In the genomic region with DNA sequence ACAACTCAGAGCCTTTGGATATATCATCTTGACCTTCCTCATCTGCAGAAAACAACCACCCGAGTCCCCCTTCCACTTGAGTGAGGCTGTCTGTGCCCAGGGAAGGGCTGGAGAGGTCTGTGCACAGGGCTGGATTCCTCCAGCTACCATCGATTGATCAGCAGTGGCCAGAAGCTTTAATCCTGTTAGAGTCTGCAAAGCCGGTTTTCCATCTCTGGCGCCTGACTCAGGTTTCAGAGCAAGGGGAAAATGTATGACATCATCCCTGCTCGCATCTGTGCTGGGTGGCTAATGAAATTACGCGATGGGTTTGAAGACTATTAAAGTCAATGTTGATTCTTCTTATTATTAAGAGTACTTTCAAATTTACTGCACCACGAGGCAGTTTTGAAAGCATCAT, we compare ENCODE assay signal across 10 mouse cellular contexts.
DNase-seq lines count a peak whose midpoint lies in the region; ATAC-seq lines count a peak whose summit lies in the region.
"Had no signal": no experiment of that assay in that cellular context is flagged by ENCODE, and none has a peak within 500 bp of the region (broad histone marks: within the 10 kb centered on the region; RNA-seq: fewer than 3 reads in every experiment).

No protein-coding gene starts in this region.

- WGBS in kidney, embryonic 14.5 days: 63% methylated on average over 8 of the region's 8 CpGs
- WGBS in kidney, embryonic 15.5 days: 65% methylated on average over 8 of the region's 8 CpGs
- 29% methylated on average over 8 of the region's 8 CpGs for WGBS in embryonic facial prominence, embryonic 12.5 days
- 27% methylated on average over 8 of the region's 8 CpGs for WGBS in limb, embryonic 13.5 days
- 45% methylated on average over 8 of the region's 8 CpGs for WGBS in stomach, embryonic 15.5 days

- H3K36me3 ChIP-seq in kidney, embryonic 14.5 days (ENCODE audit: control insufficient read depth, insufficient read depth, low read length): no peaks in the 10 kb centered on the region
- H3K36me3 ChIP-seq in kidney, embryonic 15.5 days: no peaks in the 10 kb centered on the region
- no peaks in the 10 kb centered on the region for H3K36me3 ChIP-seq in embryonic facial prominence, embryonic 12.5 days
- no peaks in the 10 kb centered on the region for H3K36me3 ChIP-seq in limb, embryonic 13.5 days
- no peaks in the 10 kb centered on the region for H3K36me3 ChIP-seq in stomach, embryonic 15.5 days

- H3K9ac ChIP-seq in kidney, embryonic 14.5 days (ENCODE audit: low read depth, low read length): no peak overlapping the region
- H3K9ac ChIP-seq in kidney, embryonic 15.5 days: no peak overlapping the region
- no peak overlapping the region for H3K9ac ChIP-seq in embryonic facial prominence, embryonic 12.5 days
- no peak overlapping the region for H3K9ac ChIP-seq in limb, embryonic 13.5 days
- H3K9ac ChIP-seq in stomach, embryonic 15.5 days: no peak overlapping the region
- H3K9ac ChIP-seq: liver, embryonic 14.5 days had no signal

- H3K4me1 ChIP-seq in kidney, embryonic 14.5 days (ENCODE audit: control insufficient read depth, insufficient read depth, low read length): no peaks in the 10 kb centered on the region
- 0 out of 2 replicates have a peak, but pooled peaks cover 2% of the 10 kb centered on the region for H3K4me1 ChIP-seq in kidney, embryonic 15.5 days
- H3K4me1 ChIP-seq in embryonic facial prominence, embryonic 12.5 days: peaks cover 6% of the 10 kb centered on the region
- peaks cover 24% of the 10 kb centered on the region for H3K4me1 ChIP-seq in limb, embryonic 13.5 days
- no peaks in the 10 kb centered on the region for H3K4me1 ChIP-seq in stomach, embryonic 15.5 days

- H3K27ac ChIP-seq in kidney, embryonic 14.5 days (ENCODE audit: low read depth, low read length): no peak overlapping the region
- H3K27ac ChIP-seq in kidney, embryonic 15.5 days: no peak overlapping the region
- no peak overlapping the region for H3K27ac ChIP-seq in embryonic facial prominence, embryonic 12.5 days
- H3K27ac ChIP-seq in limb, embryonic 13.5 days: peak overlapping the region; percentile 23; the same call in 1 of the 2 replicates
- no peak overlapping the region for H3K27ac ChIP-seq in stomach, embryonic 15.5 days
- H3K27ac ChIP-seq: liver, embryonic 14.5 days had no signal

- H3K27me3 ChIP-seq in kidney, embryonic 14.5 days (ENCODE audit: control insufficient read depth, insufficient read depth, low read length): no peaks in the 10 kb centered on the region
- H3K27me3 ChIP-seq in kidney, embryonic 15.5 days: no peaks in the 10 kb centered on the region
- H3K27me3 ChIP-seq in embryonic facial prominence, embryonic 12.5 days: no peaks in the 10 kb centered on the region
- H3K27me3 ChIP-seq in limb, embryonic 13.5 days: no peaks in the 10 kb centered on the region; the same call in 1 of the 2 replicates
- no peaks in the 10 kb centered on the region for H3K27me3 ChIP-seq in stomach, embryonic 15.5 days (replicated peaks)

- ATAC-seq in kidney, embryonic 14.5 days (ENCODE audit: low FRiP score, low TSS enrichment): peak; percentile 68; the same call in 1 of the 2 replicates
- no peak for ATAC-seq in kidney, embryonic 15.5 days (replicated peaks; ENCODE audit: low FRiP score)
- peak; percentile 41; the same call in 1 of the 2 replicates for ATAC-seq in embryonic facial prominence, embryonic 12.5 days (ENCODE audit: insufficient number of reproducible peaks, insufficient read depth, low FRiP score, low TSS enrichment)
- ATAC-seq in limb, embryonic 13.5 days (ENCODE audit: low FRiP score, low read depth): peak; percentile 71
- ATAC-seq in stomach, embryonic 15.5 days (ENCODE audit: insufficient read depth, low FRiP score, low read depth): peak; percentile 50; the same call in 1 of the 2 replicates
- ATAC-seq in cerebellum, adult (ENCODE audit: insufficient number of reproducible peaks, low FRiP score, low TSS enrichment): no peak

- H3K4me2 ChIP-seq in kidney, embryonic 14.5 days (replicated peaks; ENCODE audit: low read depth, low read length): no peak overlapping the region
- no peak overlapping the region for H3K4me2 ChIP-seq in kidney, embryonic 15.5 days
- H3K4me2 ChIP-seq in embryonic facial prominence, embryonic 12.5 days (replicated peaks): no peak overlapping the region
- H3K4me2 ChIP-seq in limb, embryonic 13.5 days (replicated peaks): peak overlapping the region; percentile 27; the same call in 1 of the 2 replicates
- no peak overlapping the region for H3K4me2 ChIP-seq in stomach, embryonic 15.5 days

- H3K9me3 ChIP-seq in kidney, embryonic 14.5 days (ENCODE audit: control insufficient read depth, low read length): no peaks in the 10 kb centered on the region
- H3K9me3 ChIP-seq in kidney, embryonic 15.5 days (replicated peaks): no peaks in the 10 kb centered on the region
- no peaks in the 10 kb centered on the region for H3K9me3 ChIP-seq in embryonic facial prominence, embryonic 12.5 days
- H3K9me3 ChIP-seq in limb, embryonic 13.5 days: no peaks in the 10 kb centered on the region
- H3K9me3 ChIP-seq in stomach, embryonic 15.5 days: no peaks in the 10 kb centered on the region

- DNase-seq in cerebellum, postnatal 25 days: no peak
- DNase-seq: spleen, adult 18-20 months; thymus, postnatal 36 days had no signal

- no peak overlapping the region for H3K4me3 ChIP-seq in kidney, embryonic 14.5 days (ENCODE audit: low read length)
- no peak overlapping the region for H3K4me3 ChIP-seq in kidney, embryonic 15.5 days (replicated peaks)
- no peak overlapping the region for H3K4me3 ChIP-seq in embryonic facial prominence, embryonic 12.5 days
- no peak overlapping the region for H3K4me3 ChIP-seq in limb, embryonic 13.5 days
- no peak overlapping the region for H3K4me3 ChIP-seq in stomach, embryonic 15.5 days (replicated peaks)

Comparison
In these comparisons a context has a peak if more than half of its experiments do, and no peak if none do; other contexts are left out.
1. ATAC-seq: peak in kidney, embryonic 14.5 days (single experiment), embryonic facial prominence, embryonic 12.5 days (single experiment), limb, embryonic 13.5 days (single experiment) and stomach, embryonic 15.5 days (single experiment); none in kidney, embryonic 15.5 days (single experiment) and cerebellum, adult (single experiment).